Mouse (Mus musculus): ENCODE data around the gene Ptprq.

DNA sequence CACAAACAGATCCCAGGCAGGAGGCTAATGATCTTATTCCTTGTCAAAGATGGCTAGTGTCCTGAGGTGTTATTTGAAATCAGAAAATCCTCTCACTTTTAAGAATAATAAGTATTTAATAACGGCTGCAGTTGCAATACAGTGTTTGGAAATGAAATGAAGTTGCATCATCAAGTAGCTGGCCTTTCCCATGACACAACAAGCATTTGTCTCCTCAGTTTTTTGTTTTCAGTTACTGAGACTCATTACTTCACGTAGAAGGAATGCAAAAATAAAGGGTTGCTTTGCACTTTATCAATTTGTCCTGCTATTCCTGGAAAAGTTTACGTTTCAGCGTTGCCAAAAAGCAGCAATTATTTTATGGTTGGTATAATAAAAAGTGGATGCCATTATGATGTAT, 216.4 kb downstream of the Ptprq start:
- no peak for TF ChIP-seq TCF12 (IDR thresholded peaks at IDR 0.05; ENCODE audit: insufficient read depth, poor library complexity, severe bottlenecking)
- no peak for TF ChIP-seq POLR2A (IDR thresholded peaks at IDR 0.05; ENCODE audit: insufficient read length, low read depth)
- no peak for TF ChIP-seq MAX (IDR thresholded peaks at IDR 0.05; ENCODE audit: low read depth)
- no peak for TF ChIP-seq E2F4 (IDR thresholded peaks at IDR 0.05; ENCODE audit: insufficient read depth)
- peak; percentile 94 for TF ChIP-seq CEBPB (IDR thresholded peaks at IDR 0.05; ENCODE audit: insufficient read depth, poor library complexity, severe bottlenecking)
- no peak for TF ChIP-seq POLR2AphosphoS2 (IDR thresholded peaks at IDR 0.05; ENCODE audit: insufficient read length, low read depth)
- TF ChIP-seq MYOG (IDR thresholded peaks at IDR 0.05; ENCODE audit: control insufficient read depth in 1 of 3, insufficient read depth in 1 of 3, insufficient read length in 2 of 3, low read depth in 2 of 3), result no peak
- TF ChIP-seq USF1 (IDR thresholded peaks at IDR 0.05; ENCODE audit: low read depth), result no peak
- no peak for TF ChIP-seq SRF (IDR thresholded peaks at IDR 0.05; ENCODE audit: control insufficient read depth, insufficient read length, low read depth)
- TF ChIP-seq REST (IDR thresholded peaks at IDR 0.05; ENCODE audit: insufficient read depth, insufficient read length), result no peak
